8 mouse cellular contexts compared by ENCODE assay signal in genomic region chr15:102721016-102721898, GRCm38 (mm10). TPM values are rescaled to one million over a fixed set of nuclear protein-coding genes. Genes with fewer than 3 reads are reported as not detected.
DNase-seq lines count a peak whose midpoint lies in the region; ATAC-seq and TF ChIP-seq lines count a peak whose summit lies in the region.

No protein-coding gene starts in this region.

- no peak for DNase-seq in lung, postnatal 25 days (ENCODE audit: low spot score)
- DNase-seq in embryonic facial prominence, embryonic 10.5 days (ENCODE audit: low spot score): no peak
- no peak for DNase-seq in intestine, embryonic 14.5 days (ENCODE audit: low spot score)
- no peak for DNase-seq in midbrain, postnatal 0 days (ENCODE audit: low spot score)
- DNase-seq in adrenal gland, adult 8-10 months: no peak
- DNase-seq in embryo, embryonic 11 days: no peak
- DNase-seq in kidney, adult 9 months: no peak

- peak overlapping the region; percentile 78 for H3K9ac ChIP-seq in lung, embryonic 16.5 days (ENCODE audit: low read length)
- peak overlapping the region; percentile 52 for H3K9ac ChIP-seq in intestine, embryonic 14.5 days (ENCODE audit: low read length)
- H3K9ac ChIP-seq in midbrain, postnatal 0 days (replicated peaks; ENCODE audit: low read length, poor library complexity, severe bottlenecking): peak overlapping the region; percentile 56

- peak overlapping the region; percentile 68 for H3K4me3 ChIP-seq in lung, embryonic 16.5 days (ENCODE audit: low read length)
- peak overlapping the region; percentile 77 for H3K4me3 ChIP-seq in embryonic facial prominence, embryonic 10.5 days
- peak overlapping the region; percentile 62 for H3K4me3 ChIP-seq in intestine, embryonic 14.5 days (ENCODE audit: low read depth, low read length)
- peak overlapping the region; percentile 72 for H3K4me3 ChIP-seq in midbrain, postnatal 0 days (ENCODE audit: low read depth, low read length)

- peak; percentile 13; the same call in 1 of the 2 replicates for ATAC-seq in lung, embryonic 16.5 days (ENCODE audit: low read depth)
- ATAC-seq in intestine, embryonic 14.5 days (replicated peaks; ENCODE audit: low FRiP score, low TSS enrichment, low read depth): no peak
- no peak; the same call in 1 of the 2 replicates for ATAC-seq in midbrain, postnatal 0 days (ENCODE audit: low FRiP score)

- TF ChIP-seq CTCF in midbrain, postnatal 0 days (IDR thresholded peaks at IDR 0.05): no peak

- peaks cover 7% of the 10 kb centered on the region for H3K4me1 ChIP-seq in lung, embryonic 16.5 days (replicated peaks; ENCODE audit: control insufficient read depth, insufficient read depth, low read length)
- H3K4me1 ChIP-seq in embryonic facial prominence, embryonic 10.5 days: peaks cover 27% of the 10 kb centered on the region
- peaks cover 4% of the 10 kb centered on the region; the same call in 1 of the 2 replicates for H3K4me1 ChIP-seq in intestine, embryonic 14.5 days (replicated peaks; ENCODE audit: control insufficient read depth, insufficient read depth, low read length)
- no peaks in the 10 kb centered on the region; the same call in 1 of the 2 replicates for H3K4me1 ChIP-seq in midbrain, postnatal 0 days (ENCODE audit: insufficient read depth, low read length)

- peaks cover 9% of the 10 kb centered on the region for H3K36me3 ChIP-seq in lung, embryonic 16.5 days (ENCODE audit: control insufficient read depth, insufficient read depth, low read length)
- H3K36me3 ChIP-seq in embryonic facial prominence, embryonic 10.5 days (replicated peaks): peaks cover 20% of the 10 kb centered on the region
- peaks cover 22% of the 10 kb centered on the region for H3K36me3 ChIP-seq in intestine, embryonic 14.5 days (ENCODE audit: control insufficient read depth, insufficient read depth, low read length)
- H3K36me3 ChIP-seq in midbrain, postnatal 0 days (ENCODE audit: insufficient read depth, low read length): peaks cover 19% of the 10 kb centered on the region

- H3K27me3 ChIP-seq in lung, embryonic 16.5 days (ENCODE audit: control insufficient read depth, insufficient read depth, low read depth, low read length): no peaks in the 10 kb centered on the region
- H3K27me3 ChIP-seq in embryonic facial prominence, embryonic 10.5 days (replicated peaks; ENCODE audit: low read depth, poor library complexity, severe bottlenecking): no peaks in the 10 kb centered on the region
- H3K27me3 ChIP-seq in intestine, embryonic 14.5 days (replicated peaks; ENCODE audit: control insufficient read depth, insufficient read depth, low read length): no peaks in the 10 kb centered on the region
- no peaks in the 10 kb centered on the region for H3K27me3 ChIP-seq in midbrain, postnatal 0 days (ENCODE audit: insufficient read depth, low read length)

- WGBS in lung, embryonic 16.5 days: 14% methylated on average over 14 of the region's 14 CpGs
- WGBS in embryonic facial prominence, embryonic 10.5 days: 23% methylated on average over 14 of the region's 14 CpGs
- WGBS in intestine, embryonic 14.5 days: 17% methylated on average over 14 of the region's 14 CpGs
- 19% methylated on average over 14 of the region's 14 CpGs for WGBS in midbrain, postnatal 0 days

- H3K9me3 ChIP-seq in lung, embryonic 16.5 days (ENCODE audit: control insufficient read depth, low read length): no peaks in the 10 kb centered on the region
- H3K9me3 ChIP-seq in embryonic facial prominence, embryonic 10.5 days: no peaks in the 10 kb centered on the region
- no peaks in the 10 kb centered on the region for H3K9me3 ChIP-seq in intestine, embryonic 14.5 days (ENCODE audit: control insufficient read depth, low read length)
- H3K9me3 ChIP-seq in midbrain, postnatal 0 days (ENCODE audit: low read length): no peaks in the 10 kb centered on the region

- peak overlapping the region; percentile 71 for H3K4me2 ChIP-seq in lung, embryonic 16.5 days (ENCODE audit: low read depth, low read length)
- peak overlapping the region; percentile 58 for H3K4me2 ChIP-seq in intestine, embryonic 14.5 days (ENCODE audit: low read length)
- peak overlapping the region; percentile 61 for H3K4me2 ChIP-seq in midbrain, postnatal 0 days (ENCODE audit: low read depth, low read length, poor library complexity, severe bottlenecking)

- no peak overlapping the region for H3K27ac ChIP-seq in lung, embryonic 16.5 days (ENCODE audit: low read length)
- peak overlapping the region; percentile 76 for H3K27ac ChIP-seq in embryonic facial prominence, embryonic 10.5 days (replicated peaks)
- no peak overlapping the region for H3K27ac ChIP-seq in intestine, embryonic 14.5 days (ENCODE audit: low read depth)
- H3K27ac ChIP-seq in midbrain, postnatal 0 days (ENCODE audit: low read depth, low read length): no peak overlapping the region; the same call in 1 of the 2 replicates

RNA-seq across cellular contexts. Expression of gene Calcoco1, which starts 0.7 kb away (rescaled TPM):
- polyA plus RNA-seq in lung, embryonic 16.5 days (2015; fragmentation: Nextera tagmentation; extraction: Ambion mirVana): 61.7 and 68.5 TPM in 2 replicates
- polyA plus RNA-seq in embryonic facial prominence, embryonic 10.5 days (2016; fragmentation: Nextera tagmentation; extraction: Ambion mirVana): 33.9 and 36.4 TPM in 2 replicates
- polyA plus RNA-seq in intestine, embryonic 14.5 days (2014; fragmentation: Nextera tagmentation; extraction: Ambion mirVana): 30.6 and 35.8 TPM in 2 replicates
- total RNA-seq in midbrain, postnatal 0 days (2014; rRNA removed): 34.4 and 34.7 TPM in 2 replicates
- 27.1 and 27.2 TPM in 2 replicates for polyA plus RNA-seq in midbrain, postnatal 0 days (2015; fragmentation: Nextera tagmentation; extraction: Ambion mirVana)
- 100 to 1,000 TPM; 119 to 225 (median 182) TPM for total RNA-seq in adrenal gland, adult 8-10 months (2022)

RNA-seq across cellular contexts. Expression of gene Atp5g2, which starts 49.1 kb away (rescaled TPM):
- polyA plus RNA-seq in lung, embryonic 16.5 days (2015; fragmentation: Nextera tagmentation; extraction: Ambion mirVana): 73.6 and 76.2 TPM in 2 replicates
- 52.8 and 56.9 TPM in 2 replicates for polyA plus RNA-seq in embryonic facial prominence, embryonic 10.5 days (2016; fragmentation: Nextera tagmentation; extraction: Ambion mirVana)
- polyA plus RNA-seq in intestine, embryonic 14.5 days (2014; fragmentation: Nextera tagmentation; extraction: Ambion mirVana): 81.3 and 87.4 TPM in 2 replicates
- 187 and 348 TPM in 2 replicates for total RNA-seq in midbrain, postnatal 0 days (2014; rRNA removed)
- polyA plus RNA-seq in midbrain, postnatal 0 days (2015; fragmentation: Nextera tagmentation; extraction: Ambion mirVana): 54.4 and 76.5 TPM in 2 replicates
- 10 to 100 TPM in 2 of 4 experiments, 1 to 10 TPM in 2; 6.2 to 23.7 (median 10.8) TPM for total RNA-seq in adrenal gland, adult 8-10 months (2022)
